Mouse (Mus musculus): ENCODE results near the gene Pcnx4.
"Not testable (repeated sequence)": the region's sequence is repeated elsewhere in the genome, so short reads cannot be mapped to it uniquely, and the experiment has no call there.

Gene Pcnx4

GRCm38 (mm10) chr12:72536021-72536597 is at the start of gene Pcnx4:
Gene Pcnx4 (plus strand): TSS chr12:72536383.
- DNase-seq, result peak; percentile 95

GRCm38 (mm10) chr12:72487498-72487897 is 48.7 kb upstream of the Pcnx4 start:
- no peak for DNase-seq

DNA sequence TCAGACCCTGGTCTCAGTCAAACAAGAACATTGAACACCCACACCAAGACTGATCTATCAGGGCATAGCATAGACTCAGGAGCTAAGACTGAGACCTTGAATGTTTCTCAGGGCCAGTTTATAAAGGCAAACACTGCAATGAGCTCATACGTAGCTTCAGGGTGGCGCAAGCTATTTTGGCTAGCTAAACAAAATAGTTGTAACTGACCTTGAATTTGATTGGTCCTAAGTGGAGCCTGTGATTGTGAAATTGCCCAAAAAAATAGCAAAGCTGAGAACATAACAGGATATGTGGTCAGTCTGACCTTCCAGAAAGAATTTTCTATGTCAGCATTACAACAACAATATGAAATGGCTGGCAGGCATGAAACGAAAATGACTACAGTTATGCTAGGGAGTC is 46.2 kb upstream of the Pcnx4 start:
- no peak for DNase-seq

DNA sequence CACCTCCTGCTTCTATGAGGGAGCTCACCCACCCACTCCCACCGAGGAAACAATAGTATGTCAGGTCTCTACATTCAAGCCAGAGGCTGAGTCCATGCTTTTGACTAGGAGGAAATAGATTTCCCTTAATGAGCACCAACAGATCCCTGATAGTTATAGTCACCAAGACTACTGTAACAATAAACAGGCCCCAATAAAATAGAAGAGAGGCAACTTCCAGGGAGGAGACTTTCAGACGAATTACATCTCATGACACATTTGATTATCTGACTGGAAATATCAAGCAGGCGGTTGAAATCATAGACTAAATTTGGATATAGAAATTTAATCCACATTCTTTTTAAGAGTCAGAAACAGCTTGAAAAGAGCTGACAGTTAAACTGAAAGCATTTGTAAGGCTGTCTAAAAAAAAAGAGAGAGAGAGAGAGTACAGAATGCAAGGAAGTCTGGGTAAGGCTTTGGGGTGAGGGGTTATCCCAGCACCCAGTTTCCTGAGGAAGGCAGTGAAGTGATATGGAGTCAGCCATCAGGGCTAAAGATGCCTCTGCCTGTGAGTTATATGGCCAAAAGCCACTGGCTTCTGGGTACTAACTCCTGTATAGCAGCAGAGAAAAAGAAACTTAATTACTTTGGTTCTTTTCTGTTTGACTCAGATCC is 45.0 kb upstream of the Pcnx4 start:
- no peak for DNase-seq

- DNase-seq, result no peak
These were observed 39.1 kb upstream of the Pcnx4 start for GRCm38 (mm10) chr12:72496866-72497600.

DNA sequence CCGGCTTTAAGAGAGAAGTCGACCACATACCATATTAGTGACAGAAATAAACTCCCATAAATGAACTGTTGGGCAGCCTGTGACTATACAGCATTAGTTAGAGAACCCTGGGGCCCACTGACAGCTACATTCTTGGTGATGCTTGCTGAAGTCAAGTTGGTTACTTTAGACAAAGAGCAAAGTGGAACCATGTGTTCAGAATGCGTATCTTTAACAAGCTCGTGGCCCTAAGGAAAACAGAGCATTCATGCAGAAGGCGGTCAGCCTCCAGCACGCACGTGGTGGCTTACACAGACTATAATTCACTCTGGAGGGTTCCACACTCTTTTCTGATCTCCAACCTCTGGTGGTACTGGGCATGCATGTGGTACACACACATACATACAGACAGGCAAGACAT is 26.6 kb upstream of the Pcnx4 start:
- DNase-seq, result no peak

DNA sequence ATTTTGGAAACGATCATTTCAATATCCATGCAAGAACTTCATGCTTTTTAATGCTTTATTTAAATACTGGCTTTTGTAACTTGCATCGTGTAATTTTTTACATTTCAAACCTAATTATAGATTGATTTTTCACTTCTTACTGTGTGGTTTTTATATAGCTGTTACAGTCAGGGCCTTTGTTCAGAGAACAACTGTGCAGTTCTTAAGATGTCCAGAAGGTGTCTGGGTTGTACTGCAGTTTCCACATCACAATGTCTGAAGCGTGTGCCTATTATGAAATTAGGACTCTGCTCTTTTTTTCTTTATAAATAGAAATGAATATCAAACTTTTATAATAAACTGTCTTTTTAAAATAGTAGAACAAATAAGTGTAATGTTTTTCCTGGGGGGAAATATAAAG is 20.7 kb upstream of the Pcnx4 start:
- no peak for DNase-seq

GRCm38 (mm10) chr12:72518114-72518728 is 18.0 kb upstream of the Pcnx4 start:
- no peak for DNase-seq

GRCm38 (mm10) chr12:72519352-72519751 is 16.8 kb upstream of the Pcnx4 start:
- no peak for DNase-seq

DNA sequence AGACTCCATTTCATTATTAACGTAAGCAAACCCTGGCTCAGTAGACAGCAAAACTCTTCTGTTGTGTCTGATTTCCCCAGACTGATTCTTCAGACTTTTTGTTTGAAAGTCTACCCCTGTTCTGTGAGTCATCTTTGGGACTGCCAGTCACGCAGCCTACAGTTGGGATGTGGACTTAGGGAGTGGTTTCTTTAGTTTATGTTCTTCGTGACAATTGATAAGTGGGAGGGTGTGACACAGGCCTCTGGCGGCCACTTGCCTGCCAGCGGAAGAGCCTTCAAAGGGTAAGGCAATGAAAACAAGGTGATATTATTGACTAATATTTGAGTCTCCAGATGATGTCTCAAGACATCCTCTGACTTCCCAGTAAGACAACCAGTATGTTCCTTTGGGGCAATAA is 16.3 kb upstream of the Pcnx4 start:
- DNase-seq, result no peak

GRCm38 (mm10) chr12:72520645-72521044 is 15.5 kb upstream of the Pcnx4 start:
- DNase-seq, result peak; percentile 67

DNA sequence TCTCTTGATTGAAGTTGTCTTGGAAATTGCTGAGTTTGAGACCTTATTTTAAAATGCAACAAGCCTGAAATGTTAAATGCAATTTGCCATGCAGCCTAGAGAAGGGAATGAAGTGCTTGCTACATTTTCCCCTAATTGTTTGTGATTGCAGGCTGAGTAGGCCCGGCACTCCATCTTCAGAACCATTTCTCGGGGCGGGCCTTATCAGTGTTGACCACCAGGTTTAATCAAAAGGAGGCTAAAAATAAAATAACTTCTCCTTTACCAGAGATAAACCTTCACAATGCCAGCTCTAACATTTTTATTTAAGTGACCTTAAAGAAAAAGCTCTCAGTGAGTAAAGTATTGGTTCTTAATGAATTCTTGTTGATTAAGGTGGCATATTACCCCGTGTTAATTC is 10.6 kb upstream of the Pcnx4 start:
- DNase-seq, result no peak

DNA sequence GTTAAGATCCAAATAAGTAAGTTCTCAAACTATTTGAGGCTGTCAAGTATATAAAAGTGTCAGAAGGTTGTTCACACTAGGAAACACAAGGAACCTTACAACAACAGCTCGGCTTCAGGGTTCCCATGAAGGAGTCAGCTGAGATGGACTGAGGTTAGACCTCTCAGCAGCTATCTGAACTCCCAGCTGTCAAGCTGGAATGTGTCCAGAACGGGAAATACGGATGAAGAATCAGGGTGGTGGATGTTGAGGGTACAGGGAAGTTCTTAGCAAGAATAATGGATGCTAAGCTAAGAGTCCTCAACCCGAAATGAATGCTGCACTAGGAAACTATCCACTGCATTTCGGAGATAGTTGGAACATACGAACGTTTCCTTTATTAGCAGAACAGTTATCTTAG is 3.9 kb upstream of the Pcnx4 start:
- DNase-seq, result no peak

- no peak for DNase-seq
These were observed 2.2 kb upstream of the Pcnx4 start for GRCm38 (mm10) chr12:72533986-72534385.

DNA sequence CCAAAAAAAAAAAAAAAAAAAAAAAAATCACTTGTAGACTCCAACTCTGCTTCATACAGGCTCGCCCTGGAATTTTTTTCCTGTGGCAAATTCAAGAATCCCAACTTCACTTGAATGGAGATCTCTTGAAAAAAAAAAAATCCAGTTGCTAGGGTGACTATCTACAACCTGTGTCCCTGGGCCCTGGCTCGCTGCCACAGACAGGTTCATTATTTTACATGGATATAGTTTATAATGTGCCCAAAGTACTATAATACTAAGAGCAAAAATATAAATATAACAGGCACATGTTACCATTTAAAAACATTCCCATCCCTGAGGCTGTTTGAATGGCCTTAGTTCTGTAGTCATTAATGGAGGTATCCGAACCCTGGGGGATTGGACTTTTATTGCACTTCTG is 584 bp upstream of the Pcnx4 start:
- peak; percentile 21 for DNase-seq

DNA sequence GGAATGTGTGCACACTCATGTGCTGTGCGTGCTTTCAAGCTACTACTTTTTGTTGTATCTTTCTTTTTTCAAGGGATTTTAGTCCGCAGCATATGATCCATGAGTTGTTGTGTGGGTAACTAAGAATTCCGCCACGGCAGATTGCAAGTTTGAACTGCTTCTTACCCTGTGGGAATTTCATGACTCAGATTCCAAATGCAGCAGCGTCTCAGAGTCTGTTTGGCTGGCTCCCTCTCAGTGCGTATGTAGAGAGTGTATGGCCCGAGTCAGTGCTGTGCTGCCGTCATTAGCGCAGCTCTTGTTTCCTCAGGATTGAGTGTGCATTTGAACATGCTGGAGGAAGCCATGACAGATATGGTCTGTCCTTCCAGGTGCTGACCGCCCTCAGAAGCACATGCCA is 2.4 kb downstream of the Pcnx4 start:
- peak; percentile 23 for DNase-seq

- DNase-seq, result no peak
These were observed 18.2 kb downstream of the Pcnx4 start for GRCm38 (mm10) chr12:72554347-72554746.

- DNase-seq, result no peak
These were observed 28.2 kb downstream of the Pcnx4 start for GRCm38 (mm10) chr12:72564281-72564795.

- DNase-seq, result no peak
These were observed 45.8 kb downstream of the Pcnx4 start for GRCm38 (mm10) chr12:72582021-72582420.

DNA sequence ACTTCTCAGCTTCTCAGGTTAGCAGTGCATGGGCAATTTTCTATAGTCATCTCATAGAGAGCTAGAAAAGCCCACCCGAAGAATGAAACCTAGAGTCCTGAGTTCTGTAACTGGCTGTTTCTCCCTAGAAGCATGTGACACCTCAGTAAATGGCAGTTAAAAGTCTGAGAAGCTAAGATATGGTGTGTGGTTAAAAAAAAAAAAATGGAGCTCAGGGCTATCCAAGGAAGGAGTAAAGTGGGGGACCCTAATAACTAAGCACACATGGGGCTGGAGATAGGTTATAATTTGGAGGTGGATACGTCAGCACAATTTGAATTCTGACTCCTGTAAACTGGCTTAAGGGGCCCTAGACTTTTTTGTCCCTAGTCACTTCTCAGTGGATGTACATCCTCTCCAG is 46.9 kb downstream of the Pcnx4 start:
- no peak for DNase-seq

DNA sequence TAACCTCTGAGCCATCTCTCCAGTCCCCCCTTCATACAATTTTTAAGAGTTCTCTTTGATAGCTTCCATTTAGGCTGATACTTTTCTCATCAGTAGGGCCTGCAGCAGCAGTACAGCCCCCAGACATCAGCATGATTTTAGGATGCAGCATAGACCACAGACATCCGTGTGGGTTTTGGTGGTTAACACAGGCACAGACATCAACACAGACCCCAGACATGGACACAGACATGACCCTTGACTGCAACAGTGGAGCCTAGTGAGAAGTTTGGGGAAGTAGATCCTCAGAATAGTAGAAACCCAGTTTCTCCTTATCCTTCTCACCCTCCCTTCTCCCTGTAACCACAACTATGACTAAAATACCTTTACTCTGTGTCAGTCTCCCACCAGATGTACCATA is 49.2 kb downstream of the Pcnx4 start:
- no peak for DNase-seq

GRCm38 (mm10) chr12:72592991-72593390 is 56.8 kb downstream of the Pcnx4 start:
- no peak for DNase-seq

GRCm38 (mm10) chr12:72594001-72594400 is 57.8 kb downstream of the Pcnx4 start:
- DNase-seq, result no peak

DNA sequence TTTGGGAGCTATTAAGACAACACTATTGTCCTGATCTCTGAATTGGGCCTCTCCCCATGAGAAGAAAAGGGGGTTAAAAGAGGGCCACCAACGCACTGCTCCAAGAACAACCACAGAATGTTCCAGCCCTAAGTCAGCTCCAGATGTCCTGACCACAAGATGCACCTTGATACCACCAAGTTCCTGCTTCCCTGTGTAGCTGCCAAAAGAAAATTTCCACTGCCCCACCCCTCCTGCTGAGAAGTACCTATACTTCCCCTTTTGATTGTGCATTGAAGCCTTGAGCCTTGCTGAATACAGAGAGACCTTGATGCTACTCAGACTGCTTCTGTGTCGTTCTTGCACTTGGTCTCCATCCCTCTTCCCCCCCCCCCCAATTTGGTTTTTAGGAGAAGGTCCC is 62.5 kb downstream of the Pcnx4 start:
- not testable (repeated sequence) for DNase-seq
